Mouse (Mus musculus) ES-CJ7 (cell line): ENCODE measurements around the gene Apol10b.
"Not testable (repeated sequence)": the region's sequence is repeated elsewhere in the genome, so short reads cannot be mapped to it uniquely, and the experiment has no call there.

Experiments
- DNase-seq: peaks from one replicate; pipeline ENCODE4 v3.0.0; 2011; ENCODE audit warnings: low read depth, low spot score

The Apol10b gene

DNA sequence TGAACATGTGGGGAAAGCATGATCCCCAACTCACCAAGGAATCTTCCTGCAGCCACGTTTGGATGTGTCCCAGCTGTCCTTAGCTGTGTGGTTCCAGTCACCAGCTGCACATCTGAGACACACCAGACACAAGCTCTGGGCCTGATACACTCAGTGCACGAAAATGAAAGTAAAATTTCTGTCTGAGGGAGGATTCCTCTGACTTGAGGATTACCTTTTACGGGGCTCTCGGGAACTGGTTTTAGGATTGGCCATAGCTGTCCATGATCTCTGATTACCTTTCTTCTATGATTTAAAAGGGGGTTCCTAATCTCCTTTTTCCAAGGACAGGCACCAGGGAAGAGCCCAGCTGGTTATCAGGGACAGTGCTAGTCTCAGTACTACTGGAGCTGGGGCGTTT is at the start of gene Apol10b:
Apol10b (minus strand) TSS at position 165 of the 400 bp plus-strand sequence.
- DNase-seq, result no peak

DNA sequence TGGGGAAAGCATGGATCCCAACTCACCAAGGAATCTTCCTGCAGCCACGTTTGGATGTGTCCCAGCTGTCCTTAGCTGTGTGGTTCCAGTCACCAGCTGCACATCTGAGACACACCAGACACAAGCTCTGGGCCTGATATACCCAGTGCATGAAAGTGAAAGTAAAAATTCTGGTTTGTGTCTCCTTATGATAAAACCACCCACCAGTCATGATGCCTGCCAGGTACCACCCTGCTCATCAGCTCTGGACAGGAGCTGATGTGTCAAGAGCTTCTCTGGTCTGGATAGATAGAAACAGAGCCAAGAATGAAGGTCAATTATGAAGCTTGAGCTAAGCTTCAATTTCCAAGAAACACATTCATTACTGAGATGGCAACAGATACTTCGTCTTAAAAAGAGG is 47.3 kb upstream of the Apol10b start, which contains the start of gene Apol11b:
Apol11b (minus strand) TSS at position 111 of the 400 bp plus-strand sequence.
- not testable (repeated sequence) for DNase-seq

DNA sequence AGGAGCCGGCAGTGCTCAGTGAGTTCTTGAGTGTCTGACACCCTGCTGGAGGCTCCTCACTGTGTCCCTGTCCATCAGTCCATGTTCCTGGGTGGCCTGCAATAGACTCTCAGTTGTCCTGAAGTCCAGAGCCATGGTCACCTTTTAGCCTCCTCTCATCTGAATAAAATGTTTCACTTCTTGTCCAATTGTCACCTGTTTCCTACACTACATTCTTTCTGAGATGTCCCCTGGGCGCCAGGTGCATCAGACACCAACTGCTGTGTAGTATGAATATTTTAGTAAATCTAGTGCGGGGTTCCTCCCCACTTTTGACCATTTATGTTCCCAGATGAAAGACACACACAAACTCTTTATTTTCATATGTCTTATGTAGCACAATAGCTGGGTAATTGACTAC is 33.9 kb upstream of the Apol10b start:
- not testable (repeated sequence) for DNase-seq

DNA sequence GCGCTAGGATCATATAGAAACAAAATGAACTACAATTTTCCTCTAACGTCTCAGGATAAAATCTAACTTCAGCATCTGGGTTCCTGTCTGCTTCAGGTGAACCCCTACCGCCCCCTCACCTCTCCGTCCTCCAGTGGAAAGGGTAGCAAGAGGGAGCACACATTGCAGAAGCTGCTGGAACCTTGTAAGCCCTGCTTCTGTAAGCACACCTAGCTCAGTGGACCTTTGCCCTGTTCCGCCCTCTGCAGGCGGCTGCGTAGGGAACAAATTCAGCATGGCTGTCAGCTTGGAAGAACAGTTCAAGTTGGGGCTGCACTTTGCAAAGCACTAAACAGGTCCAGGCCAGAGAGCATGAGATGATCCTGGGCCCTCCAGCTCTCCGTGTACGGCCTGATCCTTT is 32.7 kb upstream of the Apol10b start:
- peak; percentile 22 for DNase-seq

DNA sequence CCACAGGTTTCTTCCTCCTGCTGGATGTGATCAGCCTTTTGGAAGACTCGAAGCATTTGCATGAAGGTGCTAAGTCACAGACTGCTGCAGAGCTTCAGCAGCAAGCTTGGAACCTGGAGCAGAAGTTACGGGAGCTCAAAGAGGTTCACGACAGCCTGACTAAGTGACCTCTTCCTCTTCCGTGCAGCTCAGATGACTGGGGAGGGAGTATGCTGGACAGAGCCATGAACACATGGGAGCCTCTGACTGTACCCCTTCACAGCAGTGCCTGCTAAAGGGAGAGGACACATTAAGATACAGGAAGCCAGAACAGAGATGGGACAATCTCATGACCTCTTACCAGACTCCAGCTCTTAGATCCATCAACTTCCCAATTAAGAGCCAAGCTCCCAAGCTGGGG is 30.5 kb upstream of the Apol10b start:
- DNase-seq, result not testable (repeated sequence)

DNA sequence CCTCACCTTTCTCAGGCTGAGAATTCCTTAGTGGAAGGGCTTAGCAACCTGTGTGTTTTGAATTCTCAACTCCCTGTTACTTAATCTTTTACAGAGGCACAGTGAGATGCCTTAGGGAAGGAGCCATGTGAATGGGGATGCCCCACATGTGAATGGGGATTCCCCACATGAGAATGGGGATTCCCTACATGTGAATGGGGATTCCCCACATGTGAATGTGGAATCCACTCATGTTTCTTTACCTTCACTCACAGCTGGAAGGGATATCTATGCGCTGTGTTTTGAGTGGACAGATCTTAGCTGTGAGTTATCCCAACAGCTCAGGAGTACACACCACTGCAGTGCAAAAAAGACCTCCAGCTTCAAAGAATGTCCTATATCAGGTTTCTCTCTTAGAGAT is 28.8 kb upstream of the Apol10b start:
- no peak for DNase-seq

DNA sequence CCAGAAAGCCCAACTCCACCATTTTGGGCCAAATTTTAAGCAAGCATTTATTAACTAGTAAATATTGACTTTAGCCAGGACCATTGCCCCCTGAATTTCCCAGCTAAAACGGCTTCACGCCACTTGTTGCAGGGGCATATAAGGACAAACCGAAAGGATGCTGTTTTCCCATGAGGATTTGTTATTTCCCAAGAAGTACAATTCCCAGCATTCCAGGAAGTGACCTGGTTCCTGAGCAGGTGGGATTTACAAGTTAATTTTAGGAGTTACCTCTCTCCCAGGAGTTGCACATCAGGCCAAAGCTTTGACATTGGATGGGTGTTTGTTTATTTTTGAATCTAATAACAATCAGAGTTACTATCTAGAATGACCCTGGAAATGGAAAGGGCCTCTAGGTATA is 10.1 kb upstream of the Apol10b start:
- DNase-seq, result no peak

DNA sequence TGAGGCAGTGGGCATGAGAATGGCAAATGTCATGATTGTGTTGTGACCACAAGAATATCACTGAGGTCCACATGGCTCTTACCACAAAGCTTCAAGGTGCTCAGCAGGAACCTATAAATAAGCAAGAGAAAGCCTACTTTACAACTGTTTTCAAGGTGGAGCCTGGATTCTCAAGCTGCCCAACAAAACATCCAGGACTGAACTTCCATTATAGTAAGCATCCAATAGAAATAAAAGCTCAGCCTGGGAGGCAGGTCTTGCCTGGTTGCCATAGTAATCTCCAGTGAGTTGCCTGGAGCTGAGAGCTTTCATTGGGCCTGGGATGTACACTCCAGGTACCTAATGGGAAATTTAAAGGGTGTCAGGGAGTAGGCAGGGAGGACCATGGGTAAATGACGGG is 3.0 kb upstream of the Apol10b start, which contains the start of gene Gm36245:
Gm36245 (plus strand) TSS at position 301 of the 400 bp plus-strand sequence.
- DNase-seq, result no peak

DNA sequence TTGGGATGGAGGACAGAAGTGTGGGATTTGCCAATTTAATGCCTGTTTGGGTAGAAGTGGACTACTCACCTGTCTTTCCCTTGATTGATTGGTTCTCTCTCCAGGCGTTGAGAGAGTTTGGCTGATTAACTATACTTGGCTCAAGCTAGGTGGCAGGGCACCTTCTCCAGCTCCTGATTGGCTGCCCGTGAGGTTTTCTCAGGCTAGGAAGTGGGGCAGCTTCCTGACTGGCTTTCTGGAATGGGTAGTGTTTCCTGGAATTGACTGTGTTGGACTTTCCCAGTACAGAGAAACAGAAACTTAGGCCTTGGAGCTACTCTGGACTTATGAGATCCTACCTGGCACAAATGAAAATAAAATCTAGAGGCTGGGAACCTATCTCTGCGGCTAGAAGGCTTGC is 2.5 kb upstream of the Apol10b start:
- DNase-seq, result no peak

DNA sequence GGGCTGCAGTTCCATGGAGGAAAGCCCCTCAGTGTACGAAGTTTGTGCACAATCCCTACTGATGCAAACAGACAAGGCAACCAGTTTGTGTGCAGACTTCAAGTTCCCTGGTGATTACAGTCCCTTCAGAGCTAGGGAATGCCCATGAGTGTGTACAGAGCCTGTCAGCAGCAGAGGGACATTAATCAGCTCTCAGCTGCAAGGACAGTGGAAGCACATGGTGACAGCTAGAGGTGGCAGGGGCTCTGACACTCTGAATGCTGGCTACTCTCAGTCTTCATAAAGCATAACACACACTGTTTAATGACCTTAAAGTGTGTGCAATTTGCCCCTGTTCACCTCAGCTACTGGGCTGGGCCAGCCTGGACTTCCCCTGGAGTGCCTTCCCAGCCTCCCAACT is 2.4 kb downstream of the Apol10b start:
- DNase-seq, result no peak

DNA sequence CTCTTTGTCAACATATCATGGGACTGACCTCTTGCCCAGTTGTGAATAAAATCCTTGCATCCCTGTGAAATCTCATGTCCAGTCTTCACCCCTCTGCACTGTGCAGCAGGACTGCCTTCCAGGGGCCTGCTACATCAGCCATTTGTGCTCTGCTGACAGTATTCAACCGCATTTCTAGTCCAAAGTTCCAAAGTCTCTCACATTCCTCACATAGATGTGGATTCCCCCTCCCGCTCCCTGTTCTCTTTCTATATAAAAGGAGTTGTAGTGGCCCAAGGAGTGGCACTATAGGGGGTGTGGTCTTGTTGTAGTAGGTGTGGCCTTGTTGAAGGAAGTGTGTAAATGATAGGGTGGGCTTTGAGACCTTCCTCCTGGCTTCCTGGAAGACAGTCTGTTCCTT is 5.0 kb downstream of the Apol10b start:
- peak; percentile 17 for DNase-seq

DNA sequence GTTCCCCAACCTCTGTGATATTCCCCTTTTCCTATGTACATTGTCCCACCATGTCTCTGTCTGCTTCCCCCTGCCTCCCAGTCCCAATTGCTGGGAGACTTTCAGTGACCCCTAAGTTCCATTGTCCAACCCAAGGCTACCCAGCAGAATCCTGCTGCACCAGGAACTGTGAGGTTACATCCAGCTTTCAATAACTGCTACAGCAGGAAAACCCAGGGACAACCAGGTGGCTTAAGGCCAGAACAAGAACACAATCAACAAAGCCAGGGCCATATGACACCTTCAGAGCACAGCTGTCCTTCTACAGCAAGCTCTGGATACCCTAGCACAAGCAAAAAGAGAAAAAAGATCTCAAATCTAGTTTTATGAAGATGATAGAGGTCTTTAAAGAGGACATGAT is 6.9 kb downstream of the Apol10b start:
- DNase-seq, result no peak

DNA sequence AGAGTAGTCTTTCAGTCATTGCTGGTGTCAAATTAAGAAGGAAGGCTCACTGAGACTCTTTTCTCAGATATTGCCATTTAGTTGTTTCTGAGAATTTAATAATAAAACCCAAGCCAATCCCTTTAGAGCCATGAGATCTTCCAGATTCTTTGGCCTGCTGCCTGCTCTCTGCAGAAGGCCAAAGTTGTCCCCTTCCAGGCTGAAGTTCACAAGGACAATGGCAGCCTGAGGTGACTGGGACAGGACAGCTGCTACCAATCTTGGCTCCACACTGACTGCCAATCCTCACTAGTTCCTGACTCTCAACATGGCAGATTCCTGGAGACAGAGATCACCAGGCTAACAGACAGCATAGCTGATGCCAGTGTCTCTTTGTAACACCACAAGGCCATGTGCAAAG is 8.9 kb downstream of the Apol10b start:
- no peak for DNase-seq

DNA sequence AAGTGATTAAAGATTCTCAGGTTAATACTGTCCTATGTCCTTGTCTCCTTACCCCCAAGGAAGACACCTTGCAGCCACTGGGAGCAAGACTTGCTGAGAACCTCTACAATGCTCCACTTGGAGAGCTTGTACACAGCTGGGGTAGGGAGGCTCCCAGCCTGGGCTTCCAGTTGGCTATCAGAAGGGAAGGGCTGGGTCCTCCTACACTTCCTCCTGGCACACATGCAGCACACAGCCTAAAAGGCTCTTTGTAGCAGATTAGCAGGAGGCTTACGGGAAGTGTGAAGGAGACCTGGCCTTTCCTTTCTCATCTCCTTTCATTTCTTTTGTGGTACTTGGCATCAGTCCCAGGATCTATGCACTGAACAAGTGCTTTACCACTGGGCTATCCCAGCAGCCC is 14.2 kb downstream of the Apol10b start:
- no peak for DNase-seq

DNA sequence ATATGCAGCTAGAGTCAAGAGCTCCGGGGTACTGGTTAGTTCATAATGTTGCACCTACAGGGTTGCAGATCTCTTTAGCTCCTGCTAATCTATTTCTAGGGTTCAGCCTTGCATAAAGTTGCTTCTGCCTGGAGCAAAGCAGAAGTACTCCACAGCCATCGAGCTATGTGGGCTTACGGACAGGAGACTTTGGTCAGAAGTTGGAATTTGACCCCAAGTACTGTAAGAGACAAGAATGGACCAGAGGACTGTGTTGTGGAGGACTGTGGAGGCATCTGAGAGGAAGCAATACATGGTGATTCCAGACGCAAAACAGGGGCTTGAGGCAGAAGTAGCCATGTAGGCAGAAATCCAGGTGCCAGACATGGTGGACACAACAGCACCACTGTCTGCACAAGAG is 16.6 kb downstream of the Apol10b start:
- DNase-seq, result no peak

DNA sequence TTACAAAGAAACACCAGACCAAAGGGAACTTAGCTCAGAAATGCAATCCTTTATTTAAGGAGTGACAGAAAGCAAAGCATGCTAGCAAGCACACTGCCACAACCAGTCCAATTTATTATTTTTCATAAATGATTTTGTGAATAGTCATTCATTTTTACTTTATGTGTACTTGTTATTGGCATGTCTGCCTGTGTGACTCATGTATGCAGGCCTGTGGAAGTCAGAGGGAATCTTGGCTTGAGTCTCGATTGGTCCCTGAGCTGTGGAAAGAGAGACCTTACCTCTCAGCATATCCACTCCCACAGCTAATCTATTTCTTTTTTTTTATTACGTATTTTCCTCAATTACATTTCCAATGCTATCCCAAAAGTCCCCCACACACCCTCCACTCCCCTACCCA is 17.1 kb downstream of the Apol10b start:
- no peak for DNase-seq

DNA sequence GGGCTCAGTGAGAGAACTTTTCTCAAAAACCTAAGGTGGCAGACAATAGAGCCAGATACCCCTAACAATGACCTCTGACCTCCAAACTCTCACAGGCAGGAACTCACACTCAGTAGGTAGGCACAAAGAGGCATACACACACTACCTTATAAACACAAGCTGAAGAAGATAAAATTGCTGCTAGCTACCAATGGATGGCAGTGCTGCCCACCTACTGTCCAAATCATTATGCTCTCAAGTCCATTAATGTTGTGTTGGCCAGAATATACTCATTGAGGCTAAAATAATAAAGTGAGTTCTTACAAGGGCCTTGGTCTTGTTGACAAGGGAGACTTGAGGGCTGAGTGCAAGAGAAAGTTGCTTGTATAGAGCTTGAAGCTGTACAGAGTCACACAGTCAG is 32.7 kb downstream of the Apol10b start:
- DNase-seq, result no peak

DNA sequence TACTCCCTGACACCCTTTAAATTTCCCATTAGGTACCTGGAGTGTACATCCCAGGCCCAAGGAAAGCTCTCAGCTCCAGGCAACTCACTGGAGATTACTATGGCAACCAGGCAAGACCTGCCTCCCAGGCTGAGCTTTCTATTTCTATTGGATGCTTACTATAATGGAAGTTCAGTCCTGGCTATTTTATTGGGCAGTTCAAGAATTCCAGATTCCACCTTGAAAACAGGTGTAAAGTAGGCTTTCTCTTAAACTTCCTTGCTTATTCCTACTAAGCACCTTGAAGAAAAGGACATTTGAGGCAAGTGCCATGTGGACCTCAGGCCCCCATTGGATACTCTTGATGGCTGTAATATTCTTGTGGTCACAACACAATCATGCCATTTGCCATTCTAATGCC is 34.1 kb downstream of the Apol10b start, which contains the start of gene 1700025B11Rik:
1700025B11Rik (minus strand) TSS at position 101 of the 400 bp plus-strand sequence.
- DNase-seq, result no peak

DNA sequence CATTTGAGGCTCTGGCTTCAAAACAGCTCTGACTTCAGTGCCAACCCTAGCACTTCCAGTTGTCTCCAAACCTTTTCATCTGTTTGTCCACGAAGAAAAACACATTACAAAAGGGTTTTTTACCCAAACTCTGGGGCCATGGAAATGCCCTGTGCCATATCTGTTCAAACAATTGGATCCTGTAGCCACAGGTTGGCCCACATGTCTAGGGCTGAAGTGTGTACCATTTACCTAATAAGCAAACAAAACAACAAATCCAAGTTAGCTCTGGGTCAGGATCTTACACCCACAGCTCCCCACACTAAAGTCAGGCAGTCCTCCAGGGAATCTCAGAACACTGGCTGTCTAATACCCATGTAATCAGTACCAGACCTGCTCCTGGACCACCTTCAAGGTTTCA is 56.7 kb downstream of the Apol10b start:
- not testable (repeated sequence) for DNase-seq
